Mouse (Mus musculus): Measurements from ENCODE around the gene Trpc5os. TPM values are rescaled to one million over a fixed set of nuclear protein-coding genes. Genes with fewer than 3 reads are reported as not detected.

Trpc5os gene
- polyA plus RNA-seq (2014; fragmentation: Illumina TruSeq; extraction: RNeasy Lipid Tissue Mini Kit (QIAGEN cat#74804); ENCODE audit: low read depth, low replicate concordance): 9.0 TPM

DNA sequence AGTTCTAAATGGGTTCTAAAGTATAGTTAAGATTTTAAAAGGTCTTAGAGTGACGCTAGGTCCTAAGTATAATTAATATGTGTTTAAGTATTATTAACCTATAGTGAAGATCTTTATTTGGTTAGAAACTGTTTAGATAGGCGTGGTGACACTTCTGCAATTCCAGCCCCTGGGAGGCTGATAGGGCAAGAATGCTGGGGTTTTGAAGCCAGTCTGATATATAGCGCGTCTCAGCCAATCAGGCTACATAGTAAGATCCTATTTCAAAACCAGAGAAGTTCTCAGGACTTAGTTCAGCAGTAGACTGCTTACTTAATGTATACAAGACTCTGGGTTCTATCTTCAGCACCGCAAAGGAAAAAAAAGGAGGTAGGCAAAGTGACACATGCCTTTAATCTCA, at the start of gene Trpc5os:
Gene Trpc5os (plus strand): TSS at position 301 of the 400 bp plus-strand sequence.

Other genes starting within 250 kb of the Trpc5os start
- gene Alg13, start 138.8 kb upstream of the Trpc5os start, polyA plus RNA-seq (2014; fragmentation: Illumina TruSeq; extraction: RNeasy Lipid Tissue Mini Kit (QIAGEN cat#74804); ENCODE audit: low read depth, low replicate concordance): 7.2 TPM
- gene Trpc5, start 231.6 kb downstream of the Trpc5os start, polyA plus RNA-seq (2014; fragmentation: Illumina TruSeq; extraction: RNeasy Lipid Tissue Mini Kit (QIAGEN cat#74804); ENCODE audit: low read depth, low replicate concordance): 0.09 TPM
- 1.6 TPM for gene Rtl4, start 232.3 kb downstream of the Trpc5os start, polyA plus RNA-seq (2014; fragmentation: Illumina TruSeq; extraction: RNeasy Lipid Tissue Mini Kit (QIAGEN cat#74804); ENCODE audit: low read depth, low replicate concordance)

Measured in adipose tissue, adult 10 weeks (tissue).